Mouse (Mus musculus): Measurements from ENCODE around the gene Il20ra.
"Not testable (repeated sequence)": the region's sequence is repeated elsewhere in the genome, so short reads cannot be mapped to it uniquely, and the experiment has no call there.

Gene Il20ra

GRCm38 (mm10) chr10:19712421-19712836 is at the start of gene Il20ra:
Gene Il20ra, plus strand, starts transcription at chr10:19712570.
- peak; percentile 65 for DNase-seq

- DNase-seq = no peak
Measured at GRCm38 (mm10) chr10:19668973-19669372, 43.4 kb upstream of the Il20ra start.

GRCm38 (mm10) chr10:19672015-19672414 is 40.4 kb upstream of the Il20ra start:
- DNase-seq = no peak

GRCm38 (mm10) chr10:19673146-19673545 is 39.2 kb upstream of the Il20ra start:
- no peak for DNase-seq

GRCm38 (mm10) chr10:19687686-19688085 is 24.7 kb upstream of the Il20ra start:
- DNase-seq = no peak

GRCm38 (mm10) chr10:19691287-19691686 is 21.1 kb upstream of the Il20ra start:
- peak; percentile 28 for DNase-seq

GRCm38 (mm10) chr10:19691771-19692170 is 20.6 kb upstream of the Il20ra start:
- peak; percentile 50 for DNase-seq

GRCm38 (mm10) chr10:19692332-19692731 is 20.0 kb upstream of the Il20ra start:
- no peak for DNase-seq

- DNase-seq = peak; percentile 75
Measured at GRCm38 (mm10) chr10:19692988-19693387, 19.4 kb upstream of the Il20ra start.

- peak; percentile 38 for DNase-seq
Measured at GRCm38 (mm10) chr10:19693629-19694028, 18.7 kb upstream of the Il20ra start.

GRCm38 (mm10) chr10:19699331-19699730 is 13.0 kb upstream of the Il20ra start:
- no peak for DNase-seq

- no peak for DNase-seq
Measured at GRCm38 (mm10) chr10:19704445-19704844, 7.9 kb upstream of the Il20ra start.

- DNase-seq = no peak
Measured at GRCm38 (mm10) chr10:19707768-19708167, 4.6 kb upstream of the Il20ra start.

GRCm38 (mm10) chr10:19708277-19709070 is 3.9 kb upstream of the Il20ra start:
- DNase-seq = peak; percentile 29

GRCm38 (mm10) chr10:19711020-19711419 is 1.4 kb upstream of the Il20ra start:
- no peak for DNase-seq

- DNase-seq = peak; percentile 26
Measured at GRCm38 (mm10) chr10:19711551-19712171, 709 bp upstream of the Il20ra start.

GRCm38 (mm10) chr10:19718627-19719026 is 6.3 kb downstream of the Il20ra start:
- no peak for DNase-seq

- no peak for DNase-seq
Measured at GRCm38 (mm10) chr10:19722320-19722719, 9.9 kb downstream of the Il20ra start.

- no peak for DNase-seq
Measured at GRCm38 (mm10) chr10:19724158-19724832, 11.9 kb downstream of the Il20ra start.

GRCm38 (mm10) chr10:19738442-19738841 is 26.1 kb downstream of the Il20ra start:
- not testable (repeated sequence) for DNase-seq

GRCm38 (mm10) chr10:19745662-19746061 is 33.3 kb downstream of the Il20ra start:
- DNase-seq = no peak

- DNase-seq = no peak
Measured at GRCm38 (mm10) chr10:19746156-19746555, 33.8 kb downstream of the Il20ra start.

- DNase-seq = no peak
Measured at GRCm38 (mm10) chr10:19747661-19748060, 35.3 kb downstream of the Il20ra start.

GRCm38 (mm10) chr10:19765459-19765858 is 53.1 kb downstream of the Il20ra start:
- no peak for DNase-seq
